Mouse (Mus musculus): ENCODE measurements around the gene Slc22a2. TPM values are rescaled to one million over a fixed set of nuclear protein-coding genes. Genes with fewer than 3 reads are reported as not detected.

The Slc22a2 gene
- polyA plus RNA-seq, 1 experiment from 2014 or later = not detected

DNA sequence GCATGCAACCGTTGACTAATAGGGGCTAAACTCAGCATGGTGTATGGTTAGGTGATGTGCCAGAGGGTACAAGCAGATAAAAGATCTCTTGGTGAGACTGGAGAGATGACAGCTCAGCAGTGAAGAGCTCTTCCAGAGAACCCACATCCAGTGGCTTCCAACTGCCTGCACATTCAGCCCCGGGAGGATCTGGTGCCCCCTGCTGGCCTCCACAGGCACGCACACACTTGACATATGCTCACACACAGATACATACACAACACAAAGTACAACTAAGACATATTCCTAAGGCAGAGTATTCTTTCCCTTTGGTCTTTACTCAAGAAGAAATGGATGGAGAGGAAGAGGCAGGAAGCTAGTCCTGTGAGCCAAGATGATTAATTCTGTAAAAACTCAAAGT lies 55.7 kb downstream of the Slc22a2 start:
- H3K4me1 ChIP-seq = peaks cover 8% of the 10 kb centered on the region
- H3K27ac ChIP-seq (replicated peaks) = no peak overlapping the region
- WGBS = 90% methylated on average over 3 of the region's 3 CpGs
- H3K4me3 ChIP-seq = no peak overlapping the region
- H3K9me3 ChIP-seq = no peaks in the 10 kb centered on the region
- no peak for DNase-seq (ENCODE audit: low spot score)
- no peaks in the 10 kb centered on the region for H3K36me3 ChIP-seq (replicated peaks)
- H3K27me3 ChIP-seq (replicated peaks; ENCODE audit: low read depth, poor library complexity, severe bottlenecking) = peaks cover 10% of the 10 kb centered on the region

DNA sequence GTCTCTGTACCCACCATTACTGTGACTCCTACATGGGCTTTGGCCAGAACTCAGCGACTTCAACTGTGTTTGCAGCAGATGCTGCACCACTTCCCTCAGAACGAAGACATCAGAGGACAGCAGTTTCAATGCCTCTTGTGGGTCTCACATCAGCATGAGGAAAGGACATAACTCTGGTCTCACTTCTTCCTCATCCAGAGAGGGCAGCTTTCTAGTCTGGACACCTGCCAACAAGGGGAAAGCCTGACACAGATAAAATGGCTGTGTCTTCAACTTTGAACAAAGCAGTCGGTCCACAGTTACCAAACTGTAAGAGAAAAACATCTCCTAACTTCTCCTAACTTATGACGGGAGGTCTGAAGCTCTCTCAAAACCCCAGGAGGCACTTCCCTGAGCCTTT lies 57.2 kb downstream of the Slc22a2 start:
- H3K27ac ChIP-seq (replicated peaks) = no peak overlapping the region
- 79% methylated on average over 4 of the region's 4 CpGs for WGBS
- peaks cover 5% of the 10 kb centered on the region; the same call in 1 of the 2 replicates for H3K4me1 ChIP-seq
- H3K4me3 ChIP-seq = no peak overlapping the region
- no peaks in the 10 kb centered on the region for H3K27me3 ChIP-seq (replicated peaks; ENCODE audit: low read depth, poor library complexity, severe bottlenecking)
- no peaks in the 10 kb centered on the region for H3K9me3 ChIP-seq
- DNase-seq (ENCODE audit: low spot score) = no peak
- no peaks in the 10 kb centered on the region for H3K36me3 ChIP-seq (replicated peaks)

DNA sequence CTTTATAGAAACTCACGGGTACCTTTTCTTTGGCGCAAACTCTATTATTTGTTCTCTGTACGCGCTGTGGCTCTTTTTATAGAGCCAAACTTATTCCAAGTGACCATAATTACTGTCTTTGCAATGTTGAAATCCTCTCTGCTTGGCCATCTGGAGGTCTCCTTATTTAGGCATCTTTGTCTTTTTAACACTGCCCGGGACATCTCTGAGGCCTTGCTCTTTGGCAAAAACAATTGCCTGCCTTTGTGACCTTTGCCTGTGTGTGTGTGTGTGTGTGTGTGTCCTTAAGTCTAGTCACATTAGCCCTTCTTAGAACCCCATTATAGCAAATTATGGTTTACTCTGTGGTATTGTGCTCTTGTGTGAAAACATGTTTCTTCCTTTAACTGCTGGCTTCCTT lies 61.5 kb downstream of the Slc22a2 start:
- Histone ChIP-seq H3K4me1 (no peaks in the 10 kb centered on the region), H3K27ac (replicated peaks) (no peak overlapping the region), H3K4me3 (no peak overlapping the region), H3K27me3 (replicated peaks; ENCODE audit: low read depth, poor library complexity, severe bottlenecking) (no peaks in the 10 kb centered on the region), H3K36me3 (replicated peaks) (no peaks in the 10 kb centered on the region), H3K9me3 (no peaks in the 10 kb centered on the region)
- DNase-seq (ENCODE audit: low spot score) = no peak
- WGBS = 86% methylated on average over 5 of the region's 5 CpGs

DNA sequence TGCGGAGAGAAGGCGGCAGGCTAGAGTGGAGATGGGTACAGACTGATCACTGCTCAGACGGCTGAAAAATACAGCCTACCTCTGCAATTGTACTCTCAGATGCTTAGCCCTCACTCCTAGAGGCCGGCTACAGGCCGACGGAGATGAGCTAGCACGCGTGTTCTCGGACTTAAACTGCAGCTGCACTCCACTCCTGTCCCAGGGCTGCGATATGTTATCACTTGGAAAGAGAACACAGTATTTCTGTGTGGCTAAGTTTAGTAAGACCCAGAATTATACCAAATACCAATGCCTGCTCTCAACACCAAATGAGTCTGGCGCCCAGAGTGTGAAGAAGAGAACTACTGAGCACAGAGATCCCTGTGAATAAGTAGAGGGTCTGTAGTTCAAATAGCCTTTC lies 68.7 kb downstream of the Slc22a2 start:
- no peaks in the 10 kb centered on the region for H3K27me3 ChIP-seq (replicated peaks; ENCODE audit: low read depth, poor library complexity, severe bottlenecking)
- no peaks in the 10 kb centered on the region for H3K4me1 ChIP-seq
- H3K4me3 ChIP-seq = no peak overlapping the region
- H3K36me3 ChIP-seq (replicated peaks) = no peaks in the 10 kb centered on the region
- H3K9me3 ChIP-seq = no peaks in the 10 kb centered on the region
- no peak for DNase-seq (ENCODE audit: low spot score)
- H3K27ac ChIP-seq (replicated peaks) = no peak overlapping the region
- WGBS = 90% methylated on average over 11 of the region's 11 CpGs

DNA sequence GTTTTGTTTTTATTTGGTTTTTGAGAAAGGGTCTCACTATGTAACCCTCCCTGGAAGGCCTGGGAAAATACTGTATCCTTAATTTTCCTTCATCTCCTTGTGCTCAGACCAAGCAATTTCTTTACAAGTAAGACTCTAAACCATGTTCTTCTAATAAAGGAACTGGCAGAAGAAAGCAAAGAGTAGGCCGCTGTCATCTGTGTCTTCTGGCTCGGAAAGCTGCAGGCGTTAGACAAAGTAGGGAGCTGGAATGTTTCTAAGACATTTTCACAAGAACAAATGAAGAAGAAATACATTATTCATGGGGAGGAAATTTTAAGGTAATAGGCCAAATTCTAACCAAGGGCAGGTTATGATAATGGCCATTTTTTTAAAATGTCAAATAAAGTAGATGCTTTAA lies 70.1 kb downstream of the Slc22a2 start:
- Histone ChIP-seq H3K27me3 (replicated peaks; ENCODE audit: low read depth, poor library complexity, severe bottlenecking) (no peaks in the 10 kb centered on the region), H3K36me3 (replicated peaks) (no peaks in the 10 kb centered on the region), H3K9me3 (no peaks in the 10 kb centered on the region), H3K4me1 (no peaks in the 10 kb centered on the region), H3K27ac (replicated peaks) (no peak overlapping the region), H3K4me3 (no peak overlapping the region)
- 87% methylated on average over 3 of the region's 3 CpGs for WGBS
- DNase-seq (ENCODE audit: low spot score) = no peak

DNA sequence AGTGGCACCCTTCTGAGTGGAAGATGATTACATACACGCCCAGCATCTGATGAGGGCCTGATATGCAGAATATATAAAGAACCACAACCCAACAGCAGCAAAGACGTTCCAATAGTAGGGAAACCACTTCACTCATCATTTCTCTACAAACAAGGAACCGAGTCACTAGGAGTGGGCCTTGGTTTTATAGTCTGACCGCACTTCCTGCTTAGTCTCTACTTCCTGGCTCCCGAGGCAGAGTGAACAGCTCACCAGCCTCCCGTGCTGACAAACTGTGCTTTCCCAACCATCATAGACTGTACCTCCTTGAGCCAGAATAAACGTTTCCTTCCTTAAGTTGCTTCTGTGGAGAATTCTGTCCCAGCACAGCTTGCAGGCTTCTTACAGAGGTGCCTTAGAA lies 71.9 kb downstream of the Slc22a2 start:
- no peaks in the 10 kb centered on the region for H3K36me3 ChIP-seq (replicated peaks)
- no peak overlapping the region for H3K4me3 ChIP-seq
- no peak overlapping the region for H3K27ac ChIP-seq (replicated peaks)
- H3K4me1 ChIP-seq = no peaks in the 10 kb centered on the region
- no peak for DNase-seq (ENCODE audit: low spot score)
- H3K9me3 ChIP-seq = no peaks in the 10 kb centered on the region
- WGBS = 81% methylated on average over 7 of the region's 7 CpGs
- no peaks in the 10 kb centered on the region for H3K27me3 ChIP-seq (replicated peaks; ENCODE audit: low read depth, poor library complexity, severe bottlenecking)

DNA sequence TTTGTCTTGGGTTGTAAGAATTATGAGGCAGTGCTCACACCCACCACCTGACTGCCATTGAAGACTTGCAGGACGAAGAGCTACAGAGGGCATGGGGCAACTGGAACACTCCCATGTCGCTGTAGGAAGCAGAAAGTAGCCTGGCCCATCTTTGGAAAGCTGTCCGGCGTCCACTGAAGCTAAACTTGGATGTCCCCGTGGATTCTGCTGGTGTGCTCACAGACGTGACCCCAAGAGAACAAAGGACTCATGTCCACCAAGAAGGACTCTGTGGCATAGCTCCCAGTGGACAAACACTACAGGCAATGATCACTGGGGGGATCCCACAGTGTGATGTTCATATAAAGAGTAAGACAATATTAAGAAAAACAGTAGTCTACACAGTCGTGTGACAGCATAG lies 74.9 kb downstream of the Slc22a2 start:
- Histone ChIP-seq H3K36me3 (replicated peaks) (no peaks in the 10 kb centered on the region), H3K4me1 (peaks cover 2% of the 10 kb centered on the region; the same call in 1 of the 2 replicates), H3K27me3 (replicated peaks; ENCODE audit: low read depth, poor library complexity, severe bottlenecking) (peaks cover 17% of the 10 kb centered on the region), H3K4me3 (no peak overlapping the region), H3K27ac (replicated peaks) (no peak overlapping the region), H3K9me3 (no peaks in the 10 kb centered on the region)
- WGBS = 81% methylated on average over 7 of the region's 7 CpGs
- no peak for DNase-seq (ENCODE audit: low spot score)

DNA sequence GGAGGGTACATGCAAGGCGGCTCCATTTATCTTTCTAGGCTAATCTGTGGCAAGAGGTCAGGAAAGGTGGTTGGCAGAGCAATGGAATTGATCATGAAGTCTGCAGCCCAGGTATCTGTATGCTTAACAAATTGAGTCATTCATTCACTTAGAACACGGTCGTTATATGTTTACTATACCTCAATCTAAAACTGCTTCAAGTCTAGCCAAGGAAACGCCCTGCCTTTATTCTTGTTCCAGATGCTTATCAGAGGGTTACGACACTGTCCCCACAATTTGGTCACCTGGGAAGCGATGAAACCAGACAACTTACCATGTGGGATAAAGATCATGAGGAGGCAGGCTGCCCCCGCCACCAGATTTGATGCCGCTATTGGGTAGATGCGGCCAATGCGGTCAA lies 75.3 kb downstream of the Slc22a2 start:
- H3K36me3 ChIP-seq (replicated peaks) = no peaks in the 10 kb centered on the region
- H3K4me1 ChIP-seq = peaks cover 6% of the 10 kb centered on the region; the same call in 1 of the 2 replicates
- H3K9me3 ChIP-seq = no peaks in the 10 kb centered on the region
- WGBS = 91% methylated on average over 10 of the region's 10 CpGs
- no peak overlapping the region for H3K4me3 ChIP-seq
- no peak for DNase-seq (ENCODE audit: low spot score)
- H3K27me3 ChIP-seq (replicated peaks; ENCODE audit: low read depth, poor library complexity, severe bottlenecking) = peaks cover 17% of the 10 kb centered on the region
- H3K27ac ChIP-seq (replicated peaks) = no peak overlapping the region

DNA sequence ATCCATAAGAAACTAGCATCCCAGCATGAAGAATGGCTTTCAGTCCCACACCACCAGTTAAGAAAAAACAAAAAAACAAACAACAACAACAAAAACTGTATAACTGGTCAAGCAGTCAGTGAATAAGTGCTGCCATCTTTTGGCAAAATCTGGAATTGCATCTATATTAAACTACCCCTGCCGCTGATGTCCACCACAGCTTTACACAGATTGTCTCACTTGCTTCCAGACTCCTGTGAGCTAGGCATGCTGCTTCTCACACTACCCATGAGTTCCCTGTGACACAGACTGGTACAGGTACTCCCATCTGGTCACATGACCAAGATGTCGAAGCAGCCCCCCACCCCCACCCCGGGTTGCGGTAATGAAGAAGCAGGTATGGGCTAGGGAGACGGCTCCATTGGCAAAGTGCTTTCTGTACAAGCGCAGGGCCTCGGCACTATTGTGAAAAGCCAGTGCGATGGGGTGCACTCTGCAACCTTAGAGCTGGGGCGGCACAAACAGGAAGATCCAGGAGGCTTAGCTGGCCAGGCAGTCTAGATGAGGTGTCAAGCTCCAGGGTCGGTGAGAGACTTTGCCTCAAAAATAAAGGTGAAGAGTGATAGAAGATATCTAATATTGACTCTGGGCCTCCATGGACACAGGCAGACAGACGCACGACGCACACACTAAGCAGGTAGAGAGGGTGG lies 76.8 kb downstream of the Slc22a2 start:
- 68% methylated on average over 13 of the region's 13 CpGs for WGBS
- Histone ChIP-seq H3K9me3 (no peaks in the 10 kb centered on the region), H3K4me3 (no peak overlapping the region), H3K27me3 (replicated peaks; ENCODE audit: low read depth, poor library complexity, severe bottlenecking) (peaks cover 17% of the 10 kb centered on the region), H3K36me3 (replicated peaks) (no peaks in the 10 kb centered on the region), H3K27ac (replicated peaks) (no peak overlapping the region), H3K4me1 (peaks cover 7% of the 10 kb centered on the region; the same call in 1 of the 2 replicates)
- DNase-seq (ENCODE audit: low spot score) = no peak

DNA sequence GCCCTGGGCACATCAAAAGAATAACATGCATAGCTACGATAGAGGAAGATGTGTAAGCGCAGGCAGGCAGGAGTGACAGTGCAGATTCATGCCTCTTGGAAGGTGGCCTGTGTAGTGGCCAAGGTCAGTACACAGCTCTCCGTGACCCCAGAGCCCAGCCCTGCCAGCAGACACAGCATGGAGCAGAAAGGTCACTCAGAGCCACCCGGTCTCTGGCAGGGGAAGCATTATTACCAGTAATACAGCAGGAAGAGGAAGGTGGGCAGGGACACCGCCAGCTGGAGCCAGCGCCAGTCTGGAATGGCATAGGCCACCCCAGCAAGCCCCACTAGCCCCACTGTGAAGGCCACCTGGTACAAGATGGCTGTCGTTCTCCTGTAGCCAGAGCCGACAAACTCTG lies 80.2 kb downstream of the Slc22a2 start:
- 78% methylated on average over 8 of the region's 8 CpGs for WGBS
- Histone ChIP-seq H3K27me3 (replicated peaks; ENCODE audit: low read depth, poor library complexity, severe bottlenecking) (peaks cover 17% of the 10 kb centered on the region), H3K4me3 (no peak overlapping the region), H3K36me3 (replicated peaks) (no peaks in the 10 kb centered on the region), H3K27ac (replicated peaks) (no peak overlapping the region), H3K9me3 (no peaks in the 10 kb centered on the region), H3K4me1 (peaks cover 17% of the 10 kb centered on the region)
- DNase-seq (ENCODE audit: low spot score) = no peak

DNA sequence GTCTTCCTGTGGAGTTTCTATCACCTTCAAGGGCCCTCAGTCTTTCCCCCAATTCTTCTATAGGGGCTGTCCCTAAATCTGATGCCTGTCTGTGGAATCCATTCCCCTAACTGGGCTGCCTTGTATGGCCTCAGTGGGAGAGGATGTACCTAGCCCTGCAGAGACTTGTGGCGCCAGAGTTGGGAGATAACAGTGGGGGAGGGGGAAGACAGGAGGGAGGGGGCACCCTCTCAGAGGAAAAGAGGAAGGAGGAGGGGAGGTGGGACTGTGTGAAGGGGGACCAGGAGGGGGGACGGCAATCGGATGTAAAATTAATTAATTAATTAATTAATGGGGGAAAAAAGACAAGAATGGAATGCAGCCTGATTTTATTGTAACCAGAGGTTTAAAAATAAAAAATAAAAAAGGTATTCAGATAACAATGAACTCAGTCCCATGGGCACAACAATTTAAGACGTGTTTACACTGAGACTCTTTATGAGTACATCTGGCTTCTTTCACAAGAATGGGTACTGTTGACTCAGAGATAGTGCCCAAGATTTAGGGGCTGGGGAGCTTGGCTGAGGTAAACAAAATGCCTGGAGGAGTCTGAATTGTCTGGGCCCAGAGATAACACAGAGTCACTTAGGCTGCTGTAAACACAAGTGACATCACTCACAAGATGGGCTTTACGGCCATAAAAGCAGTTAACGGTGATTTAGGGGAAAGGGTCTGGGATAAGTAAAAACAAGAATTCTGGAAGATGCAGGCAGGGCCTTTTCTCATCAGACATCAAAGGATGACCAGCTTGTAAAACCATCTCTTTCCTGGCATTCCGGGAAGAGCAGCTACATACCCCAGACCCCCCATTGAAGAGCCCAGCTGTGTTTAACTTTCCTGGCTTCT lies 84.8 kb downstream of the Slc22a2 start:
- H3K9me3 ChIP-seq = no peaks in the 10 kb centered on the region
- WGBS = 55% methylated on average over 7 of the region's 7 CpGs
- H3K4me3 ChIP-seq = no peak overlapping the region
- no peak for DNase-seq (ENCODE audit: low spot score)
- no peaks in the 10 kb centered on the region for H3K27me3 ChIP-seq (replicated peaks; ENCODE audit: low read depth, poor library complexity, severe bottlenecking)
- H3K4me1 ChIP-seq = peaks cover 31% of the 10 kb centered on the region
- H3K27ac ChIP-seq (replicated peaks) = peak overlapping the region; percentile 70
- no peaks in the 10 kb centered on the region for H3K36me3 ChIP-seq (replicated peaks)

DNA sequence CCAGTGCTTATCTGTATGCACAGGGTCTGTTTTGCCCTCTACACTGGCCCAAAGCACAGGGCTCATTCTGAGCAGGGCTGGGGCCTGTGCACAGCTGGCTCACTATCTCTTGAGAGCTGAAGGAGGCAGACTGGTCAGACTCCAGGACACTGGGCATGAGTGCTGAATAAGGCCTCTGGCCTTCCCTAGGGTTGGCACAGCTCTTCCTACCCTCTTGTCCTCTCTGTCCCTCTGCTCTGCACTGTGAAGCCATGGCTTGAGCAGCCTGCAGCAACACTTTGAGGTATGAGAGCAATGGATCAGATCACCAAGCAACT lies 85.4 kb downstream of the Slc22a2 start:
- Histone ChIP-seq H3K9me3 (no peaks in the 10 kb centered on the region), H3K4me1 (peaks cover 25% of the 10 kb centered on the region), H3K27me3 (replicated peaks; ENCODE audit: low read depth, poor library complexity, severe bottlenecking) (no peaks in the 10 kb centered on the region), H3K36me3 (replicated peaks) (no peaks in the 10 kb centered on the region), H3K27ac (replicated peaks) (peak overlapping the region; percentile 70), H3K4me3 (no peak overlapping the region)
- no peak for DNase-seq (ENCODE audit: low spot score)

DNA sequence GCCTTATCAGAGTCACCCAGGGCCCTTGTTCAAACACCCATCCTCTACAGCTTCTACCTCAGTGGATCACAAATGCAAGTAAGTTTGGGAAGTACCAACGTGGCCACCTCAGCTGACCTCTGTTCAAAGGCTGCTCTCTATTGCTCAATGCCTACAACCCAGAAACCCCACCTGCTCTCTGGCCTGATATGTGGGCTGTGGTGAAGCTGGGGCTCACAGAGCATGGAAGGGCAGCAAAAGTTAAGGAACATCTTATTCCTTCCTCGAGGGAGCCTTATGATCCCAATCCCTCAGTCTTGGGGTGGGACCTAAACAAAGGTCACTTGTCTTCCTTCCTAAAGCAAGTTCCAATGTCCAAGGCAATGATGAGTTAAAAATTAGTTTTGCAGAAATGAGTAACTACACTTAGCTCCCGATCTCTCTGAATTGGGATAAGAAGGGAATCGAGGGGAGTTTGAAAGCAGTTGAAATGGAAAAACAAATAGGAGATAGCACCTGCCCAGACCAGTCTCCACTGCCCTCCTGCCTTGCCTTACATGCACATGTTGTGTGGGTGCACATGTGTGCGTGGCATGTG lies 87.2 kb downstream of the Slc22a2 start:
- Histone ChIP-seq H3K27ac (replicated peaks) (no peak overlapping the region), H3K4me1 (peaks cover 25% of the 10 kb centered on the region), H3K27me3 (replicated peaks; ENCODE audit: low read depth, poor library complexity, severe bottlenecking) (no peaks in the 10 kb centered on the region), H3K36me3 (replicated peaks) (no peaks in the 10 kb centered on the region), H3K4me3 (no peak overlapping the region), H3K9me3 (no peaks in the 10 kb centered on the region)
- 83% methylated on average over 5 of the region's 5 CpGs for WGBS
- DNase-seq (ENCODE audit: low spot score) = no peak

Measured in embryonic facial prominence, embryonic 10.5 days (tissue).